Mouse (Mus musculus) hindbrain, embryonic 11.5 days (tissue): ENCODE measurements around the gene Gnpat. TPM values are rescaled to one million over a fixed set of nuclear protein-coding genes. Genes with fewer than 3 reads are reported as not detected.

ENCODE experiments used
- ATAC-seq: fragments of 200-750 bp; cut with Nextera tagmentation; 2 replicates; pipeline ENCODE4 v1.8.0; 2017; ENCODE audit warnings: mild to moderate bottlenecking, moderate TSS enrichment, moderate library complexity; ENCODE audit not compliant: low FRiP score
- DNase-seq: peaks from one replicate; pipeline ENCODE4 v3.0.0-alpha.2; 2015; ENCODE audit warnings: low spot score
- H3K27ac ChIP-seq: fragments of 300-500 bp; sonication (generic); 2 replicates; pipeline ENCODE4 v1.5.1; 2014; ENCODE audit warnings: mild to moderate bottlenecking, low read depth, low read length
- H3K27me3 ChIP-seq: fragments of 300-500 bp; sonication (generic); 2 replicates; pipeline ENCODE4 v1.6.1; 2014; ENCODE audit warnings: mild to moderate bottlenecking, low read length, moderate library complexity, mixed read lengths; ENCODE audit not compliant: control insufficient read depth, insufficient read depth
- H3K36me3 ChIP-seq: fragments of 300-500 bp; sonication (generic); 2 replicates; pipeline ENCODE4 v1.6.1; 2014; ENCODE audit warnings: mild to moderate bottlenecking, low read length, moderate library complexity, mixed read lengths; ENCODE audit not compliant: control insufficient read depth, insufficient read depth
- H3K4me1 ChIP-seq: fragments of 300-500 bp; sonication (generic); replicated peaks from 2 replicates; pipeline ENCODE4 v1.6.1; 2014; ENCODE audit warnings: low read length, mixed read lengths; ENCODE audit not compliant: control insufficient read depth, insufficient read depth
- H3K4me2 ChIP-seq: fragments of 300-500 bp; sonication (generic); replicated peaks from 2 replicates; pipeline ENCODE4 v1.6.1; 2014; ENCODE audit warnings: mild to moderate bottlenecking, low read depth, low read length
- H3K4me3 ChIP-seq: fragments of 300-500 bp; sonication (generic); 2 replicates; pipeline ENCODE4 v1.5.1; 2014; ENCODE audit warnings: low read depth, low read length
- H3K9ac ChIP-seq: fragments of 300-500 bp; sonication (generic); 2 replicates; pipeline ENCODE4 v1.6.1; 2014; ENCODE audit warnings: low read depth, low read length
- H3K9me3 ChIP-seq: fragments of 300-500 bp; sonication (generic); 2 replicates; pipeline ENCODE4 v1.6.1; 2016; ENCODE audit warnings: low read length; ENCODE audit not compliant: control insufficient read depth
- WGBS: fragments of 180-500 bp; shearing (Covaris S2); extraction: QIAGEN DNeasy Blood & Tissue Kit; methylation state at CpG from one replicate; pipeline ENCODE4 v1.1.7; 2014; 5-methylcytosine and 5-hydroxymethylcytosine counted together
- polyA plus RNA-seq: library from polyadenylated mRNA; unstranded; fragments of >200 nt; fragmentation: Nextera tagmentation; extraction: Ambion mirVana; gene quantifications from 2 replicates; pipeline ENCODE4 v1.2.1, GENCODE M21; 2014

Gnpat gene
- polyA plus RNA-seq, 1 experiment from 2014 or later = 110 TPM

DNA sequence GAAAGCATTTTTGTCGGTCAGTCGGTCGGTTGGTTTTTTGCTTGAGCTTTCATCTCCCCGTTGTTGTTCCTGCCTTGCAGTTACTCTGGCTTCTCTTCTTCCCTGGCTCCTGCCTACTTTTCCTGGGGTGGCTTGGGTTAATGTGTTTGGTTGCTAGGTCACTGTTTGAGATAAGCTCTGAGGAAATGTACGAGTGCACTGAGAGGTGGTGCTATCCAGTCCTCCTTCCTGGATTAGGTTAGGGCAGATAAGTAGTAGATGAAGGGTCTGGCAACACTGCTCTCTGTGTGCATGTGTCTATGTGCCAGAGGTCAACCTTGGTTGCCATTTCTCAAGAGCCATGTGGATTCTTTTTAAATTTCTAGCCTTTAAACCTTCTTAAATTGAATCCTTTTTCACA is 9.9 kb downstream of the Gnpat start:
- DNase-seq = no peak
- Histone ChIP-seq H3K4me2 (no peak overlapping the region), H3K4me3 (no peak overlapping the region), H3K9me3 (no peaks in the 10 kb centered on the region), H3K27me3 (no peaks in the 10 kb centered on the region), H3K36me3 (no peaks in the 10 kb centered on the region), H3K27ac (no peak overlapping the region), H3K9ac (no peak overlapping the region), H3K4me1 (no peaks in the 10 kb centered on the region; the same call in 1 of the 2 replicates)
- WGBS = 94% methylated on average over 5 of the region's 5 CpGs
- ATAC-seq = no peak

DNA sequence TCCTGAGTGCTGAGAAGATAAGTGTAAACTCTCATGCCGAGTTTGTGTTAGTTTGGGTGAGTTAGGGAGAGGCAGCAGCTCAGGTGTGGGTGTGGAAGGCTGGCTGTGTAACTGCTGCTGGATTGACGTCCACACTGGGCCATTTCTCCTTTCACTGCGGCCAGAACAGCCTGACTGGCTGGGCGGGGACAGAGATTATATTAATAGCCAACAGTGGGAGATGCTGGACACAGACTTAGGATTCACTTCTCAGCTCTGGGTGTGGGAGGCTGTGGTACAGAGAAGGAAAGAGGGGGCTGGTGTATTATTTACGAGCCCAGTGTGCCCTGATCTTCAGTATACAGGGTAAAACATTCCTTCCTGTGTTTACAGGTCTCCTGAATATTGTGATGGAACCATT is 15.3 kb downstream of the Gnpat start:
- Histone ChIP-seq H3K9me3 (no peaks in the 10 kb centered on the region), H3K4me3 (no peak overlapping the region), H3K4me1 (no peaks in the 10 kb centered on the region), H3K27ac (no peak overlapping the region), H3K9ac (no peak overlapping the region), H3K27me3 (no peaks in the 10 kb centered on the region), H3K36me3 (peaks cover 23% of the 10 kb centered on the region), H3K4me2 (no peak overlapping the region)
- WGBS = 91% methylated on average over 5 of the region's 5 CpGs
- ATAC-seq (no peak), DNase-seq (no peak)

DNA sequence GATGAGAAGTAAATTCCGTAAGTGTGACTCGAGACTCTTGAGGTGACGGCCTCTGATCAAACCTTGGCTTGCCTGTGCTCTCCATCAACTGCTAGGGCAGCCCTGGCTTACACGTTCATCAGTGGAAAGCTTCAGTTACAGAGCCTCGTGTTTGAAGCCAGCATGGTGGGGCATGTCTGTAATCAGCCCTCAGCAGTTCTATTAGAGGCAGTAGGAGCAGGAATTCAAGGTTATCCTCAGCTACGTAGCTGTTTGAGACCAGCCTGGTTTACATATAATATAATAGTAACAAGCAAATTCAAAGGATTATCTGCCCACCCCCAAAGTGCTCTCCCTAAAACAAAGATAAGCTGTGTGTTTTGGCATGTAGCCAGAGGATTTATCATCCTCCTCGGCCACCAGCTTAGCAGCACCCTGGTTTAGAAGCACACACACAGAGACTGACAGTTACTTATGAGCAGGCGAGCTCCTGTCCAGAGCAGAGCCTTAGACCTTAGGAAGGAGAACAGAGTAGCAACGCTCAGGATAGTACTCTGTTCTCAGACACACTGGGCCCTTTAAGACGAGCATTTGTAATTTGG is 16.2 kb downstream of the Gnpat start:
- no peak overlapping the region for H3K4me2 ChIP-seq
- H3K4me3 ChIP-seq = no peak overlapping the region
- H3K4me1 ChIP-seq = no peaks in the 10 kb centered on the region
- 91% methylated on average over 10 of the region's 10 CpGs for WGBS
- no peaks in the 10 kb centered on the region for H3K27me3 ChIP-seq
- no peak overlapping the region for H3K27ac ChIP-seq
- peaks cover 23% of the 10 kb centered on the region for H3K36me3 ChIP-seq
- DNase-seq (no peak), ATAC-seq (no peak)
- H3K9ac ChIP-seq = no peak overlapping the region
- no peaks in the 10 kb centered on the region for H3K9me3 ChIP-seq

DNA sequence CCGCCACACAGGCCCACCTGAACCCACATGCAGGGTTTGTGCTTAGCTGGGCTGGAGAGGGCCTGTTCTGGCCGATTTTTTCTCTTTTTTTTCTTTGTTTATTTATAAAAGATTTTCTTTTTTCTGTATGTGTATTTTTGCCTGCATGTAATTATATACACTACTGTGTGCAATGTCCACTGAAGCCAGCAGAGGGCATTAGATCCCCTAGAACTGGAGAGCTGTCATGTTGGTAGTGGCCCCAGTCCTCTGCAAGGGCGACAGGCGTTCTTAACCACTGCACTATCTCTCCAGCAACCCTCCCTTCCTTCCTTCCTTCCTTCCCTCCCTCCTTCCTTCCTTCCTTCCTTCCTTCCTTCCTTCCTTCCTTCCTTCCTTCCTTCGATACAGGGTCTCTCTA is 25.6 kb downstream of the Gnpat start:
- no peak overlapping the region for H3K4me3 ChIP-seq
- H3K4me1 ChIP-seq = no peaks in the 10 kb centered on the region
- H3K27ac ChIP-seq = no peak overlapping the region
- peaks cover 24% of the 10 kb centered on the region for H3K36me3 ChIP-seq
- H3K9ac ChIP-seq = no peak overlapping the region
- no peaks in the 10 kb centered on the region for H3K9me3 ChIP-seq
- 95% methylated on average over 5 of the region's 5 CpGs for WGBS
- DNase-seq = no peak
- no peak overlapping the region for H3K4me2 ChIP-seq
- H3K27me3 ChIP-seq = no peaks in the 10 kb centered on the region
- ATAC-seq = no peak

DNA sequence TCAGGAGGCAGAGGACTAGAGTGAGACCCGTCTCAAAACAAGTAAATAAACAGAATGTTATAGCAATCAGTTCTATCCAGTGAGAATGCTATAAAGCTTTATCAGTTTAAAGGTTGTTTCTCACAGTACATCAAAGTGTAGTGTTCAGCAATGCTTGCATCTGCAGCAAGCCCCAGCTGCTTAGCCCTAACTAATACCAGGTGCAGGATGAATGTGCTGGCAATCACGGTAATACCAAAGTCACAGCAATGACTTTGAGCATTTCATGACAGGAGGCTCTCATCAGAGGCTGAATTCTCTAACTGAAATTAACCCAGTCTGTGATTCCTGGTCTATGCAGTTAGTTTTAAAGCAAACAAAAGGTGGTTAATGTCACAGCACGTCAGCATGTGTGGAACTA is 29.8 kb downstream of the Gnpat start:
- Histone ChIP-seq H3K4me2 (no peak overlapping the region), H3K9me3 (no peaks in the 10 kb centered on the region), H3K4me1 (peaks cover 3% of the 10 kb centered on the region; the same call in 1 of the 2 replicates), H3K27ac (no peak overlapping the region), H3K4me3 (no peak overlapping the region), H3K27me3 (no peaks in the 10 kb centered on the region), H3K9ac (no peak overlapping the region), H3K36me3 (peaks cover 14% of the 10 kb centered on the region)
- no peak for DNase-seq
- WGBS = 74% methylated on average over 3 of the region's 3 CpGs
- ATAC-seq = no peak

DNA sequence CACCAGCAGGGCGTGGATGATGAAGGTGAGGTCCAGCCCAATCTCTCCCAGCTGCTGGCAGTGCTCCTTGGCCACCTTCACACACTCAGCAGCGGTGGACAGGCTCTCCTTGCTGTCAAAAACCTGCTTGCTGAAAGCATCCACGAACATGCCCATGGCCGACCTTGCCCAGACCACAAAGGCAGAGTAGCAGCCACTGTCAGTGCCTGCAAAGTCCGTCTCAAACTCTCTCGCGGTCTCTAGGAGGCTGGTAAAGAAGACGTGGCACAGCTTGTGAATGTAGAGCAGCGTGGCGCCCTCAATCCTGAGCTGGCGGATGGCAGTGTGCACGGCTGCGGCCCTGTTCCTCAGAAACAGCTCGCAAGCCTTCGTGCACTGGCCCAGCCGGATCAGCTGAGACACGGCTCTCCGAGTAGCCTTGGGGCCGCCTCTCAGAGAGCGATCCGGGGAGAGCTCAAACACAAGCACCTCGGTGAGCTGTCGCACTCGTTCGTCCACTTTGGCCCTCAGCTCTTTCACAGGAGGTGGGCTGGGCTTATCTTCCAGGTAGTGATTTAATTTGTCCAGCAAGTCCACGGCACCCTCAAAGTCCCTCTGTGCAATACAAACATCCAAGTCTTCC is 33.3 kb downstream of the Gnpat start:
- H3K27ac ChIP-seq = no peak overlapping the region
- no peaks in the 10 kb centered on the region; the same call in 1 of the 2 replicates for H3K36me3 ChIP-seq
- no peaks in the 10 kb centered on the region for H3K27me3 ChIP-seq
- H3K4me3 ChIP-seq = peak overlapping the region; percentile 76
- no peaks in the 10 kb centered on the region for H3K9me3 ChIP-seq
- ATAC-seq = no peak
- H3K9ac ChIP-seq = peak overlapping the region; percentile 82; the same call in 1 of the 2 replicates
- no peak for DNase-seq
- WGBS = 89% methylated on average over 26 of the region's 26 CpGs
- H3K4me1 ChIP-seq = peaks cover 6% of the 10 kb centered on the region
- peak overlapping the region; percentile 99 for H3K4me2 ChIP-seq

DNA sequence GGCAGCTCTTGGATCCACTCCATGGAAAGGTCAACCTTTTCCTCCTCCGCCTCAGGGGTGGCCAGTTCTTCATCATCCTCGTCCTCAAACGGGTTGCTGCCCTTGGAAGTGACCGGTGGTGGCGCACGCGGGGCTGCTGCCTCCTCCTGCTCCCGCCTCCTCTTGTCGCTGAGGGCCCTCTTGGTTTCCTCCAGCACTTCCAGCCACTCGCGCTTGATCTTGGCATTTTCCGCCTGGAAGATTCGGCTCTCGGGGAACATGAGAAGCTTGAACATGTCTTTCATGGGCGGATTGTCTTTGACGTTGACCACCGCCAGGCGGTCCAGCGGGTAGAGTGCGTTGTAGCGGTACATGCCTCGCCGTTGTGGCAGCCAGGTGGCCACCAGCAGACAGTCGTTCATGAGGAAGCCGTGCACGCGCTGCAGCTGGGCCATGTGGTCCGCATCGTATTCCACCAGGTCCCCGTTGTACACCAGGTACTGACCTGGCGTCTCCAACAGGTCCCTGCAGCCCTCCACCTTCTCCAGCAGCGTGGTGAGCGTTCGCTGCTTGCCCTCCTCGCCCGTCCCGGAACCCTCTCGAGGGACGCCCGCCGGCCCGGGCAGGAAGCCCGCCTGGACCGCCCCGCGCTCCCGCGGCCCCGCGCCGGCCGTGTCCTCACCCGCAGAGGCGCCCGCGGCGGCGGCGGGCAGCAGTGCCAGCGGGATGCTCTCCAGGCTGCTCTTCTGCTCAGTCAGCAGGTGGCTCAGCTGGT is 34.0 kb downstream of the Gnpat start:
- Histone ChIP-seq H3K4me3 (peak overlapping the region; percentile 76), H3K36me3 (no peaks in the 10 kb centered on the region; the same call in 1 of the 2 replicates), H3K27me3 (no peaks in the 10 kb centered on the region), H3K4me1 (peaks cover 6% of the 10 kb centered on the region), H3K9me3 (no peaks in the 10 kb centered on the region), H3K4me2 (peak overlapping the region; percentile 99), H3K9ac (peak overlapping the region; percentile 82), H3K27ac (peak overlapping the region; percentile 75)
- peak; percentile 59 for ATAC-seq
- WGBS = 2% methylated on average over 46 of the region's 60 CpGs
- peak; percentile 76 for DNase-seq

DNA sequence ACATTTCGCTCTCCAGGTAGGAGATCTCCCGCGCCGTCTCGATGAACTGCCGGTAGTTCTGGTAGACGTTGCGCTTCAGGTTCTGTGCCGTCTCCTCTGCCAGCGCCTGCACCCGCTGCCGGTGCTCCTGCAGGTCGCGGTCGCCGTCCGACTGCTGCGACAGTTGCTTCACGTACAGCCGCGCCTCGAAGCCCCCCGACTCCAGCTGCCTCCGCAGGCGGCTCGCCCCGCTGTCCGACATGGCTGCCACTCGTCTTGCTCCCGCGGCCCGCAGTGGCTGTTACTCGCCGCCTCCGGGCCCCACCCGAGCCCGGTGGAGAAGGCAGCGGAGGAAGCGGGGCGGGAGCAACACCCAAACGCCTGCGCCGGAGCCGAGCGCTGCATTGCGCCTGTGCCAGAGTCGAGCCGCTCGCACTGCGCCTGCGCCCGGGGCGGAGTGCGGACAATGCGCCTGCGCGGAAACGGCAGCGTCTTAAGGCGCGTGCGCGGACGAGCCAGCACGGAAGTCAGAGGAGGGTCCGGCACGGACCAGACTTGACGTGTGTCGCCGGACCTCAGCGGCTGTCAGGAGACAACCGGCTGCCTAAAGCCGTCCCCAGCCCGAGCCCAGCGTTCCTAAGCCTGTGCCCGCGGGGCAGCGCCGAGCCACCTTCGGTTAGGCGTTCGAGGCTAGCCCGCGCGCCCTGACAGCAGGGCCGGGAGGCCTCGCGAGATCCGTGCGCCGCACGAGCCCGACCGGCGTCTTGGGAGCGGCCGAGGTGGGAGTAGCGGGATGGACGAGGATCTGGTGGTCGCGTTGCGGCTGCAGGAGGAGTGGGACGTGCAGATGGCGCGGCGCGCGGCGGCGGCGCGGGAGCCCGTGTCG is 34.8 kb downstream of the Gnpat start, which contains the start of the genes Exoc8 and Sprtn:
Exoc8 (minus strand) TSS at position 320 of the 865 bp plus-strand sequence.
Sprtn (plus strand) TSS at position 501 of the 865 bp plus-strand sequence.
- Histone ChIP-seq H3K4me3 (peak within 1 kb of the TSS; percentile 76), H3K9me3 (no peaks in the 10 kb centered on the region), H3K4me2 (peak within 1 kb of the TSS; percentile 99), H3K36me3 (no peaks in the 10 kb centered on the region; the same call in 1 of the 2 replicates), H3K4me1 (peaks cover 6% of the 10 kb centered on the region), H3K9ac (peak within 1 kb of the TSS; percentile 82), H3K27me3 (no peaks in the 10 kb centered on the region), H3K27ac (peak within 1 kb of the TSS; percentile 75)
- DNase-seq (peak; percentile 99), ATAC-seq (peak; percentile 84)
- under 1% methylated on average over 109 of the region's 114 CpGs for WGBS
